Mouse (Mus musculus): ENCODE results near the gene Sema6c. TPM values are rescaled to one million over a fixed set of nuclear protein-coding genes. Genes with fewer than 3 reads are reported as not detected.

Sema6c gene
- polyA plus RNA-seq, 1 experiment from 2014 or later: 5.9 TPM

- Histone ChIP-seq H3K9me3 (no peaks in the 10 kb centered on the region), H3K4me3 (replicated peaks) (peak overlapping the region; percentile 29), H3K4me2 (peak overlapping the region; percentile 59), H3K27me3 (replicated peaks) (peaks cover 29% of the 10 kb centered on the region), H3K9ac (no peak overlapping the region), H3K27ac (no peak overlapping the region), H3K4me1 (peaks cover 12% of the 10 kb centered on the region), H3K36me3 (peaks cover 26% of the 10 kb centered on the region)
- 39% methylated on average over 83 of the region's 84 CpGs for WGBS
- ATAC-seq (ENCODE audit: insufficient read depth, low FRiP score, low read depth): no peak
These were observed 12.4 kb downstream of the Sema6c start for GRCm38 (mm10) chr3:95172526-95173255.

GRCm38 (mm10) chr3:95173256-95173949 is 13.1 kb downstream of the Sema6c start:
- WGBS: 19% methylated on average over 58 of the region's 58 CpGs

GRCm38 (mm10) chr3:95174011-95174592 is 13.8 kb downstream of the Sema6c start:
- H3K4me1 ChIP-seq: peaks cover 12% of the 10 kb centered on the region
- WGBS: 13% methylated on average over 16 of the region's 16 CpGs
- peak; percentile 40; the same call in 1 of the 2 replicates for ATAC-seq (ENCODE audit: insufficient read depth, low FRiP score, low read depth)
- peaks cover 23% of the 10 kb centered on the region for H3K36me3 ChIP-seq
- peak overlapping the region; percentile 59 for H3K4me2 ChIP-seq
- H3K27me3 ChIP-seq (replicated peaks): peaks cover 29% of the 10 kb centered on the region
- no peak overlapping the region for H3K27ac ChIP-seq
- H3K4me3 ChIP-seq (replicated peaks): peak overlapping the region; percentile 29
- no peaks in the 10 kb centered on the region for H3K9me3 ChIP-seq
- H3K9ac ChIP-seq: no peak overlapping the region

More at GRCm38 (mm10) chr3:95173256-95173949, 13.1 kb downstream of the Sema6c start:
- Histone ChIP-seq H3K27me3 (replicated peaks) (peaks cover 29% of the 10 kb centered on the region), H3K9ac (no peak overlapping the region), H3K27ac (no peak overlapping the region), H3K4me2 (peak overlapping the region; percentile 59), H3K4me3 (replicated peaks) (peak overlapping the region; percentile 29), H3K9me3 (no peaks in the 10 kb centered on the region), H3K36me3 (peaks cover 26% of the 10 kb centered on the region), H3K4me1 (peaks cover 12% of the 10 kb centered on the region)
- ATAC-seq (ENCODE audit: insufficient read depth, low FRiP score, low read depth): no peak; the same call in 1 of the 2 replicates

GRCm38 (mm10) chr3:95176500-95176899 is 16.2 kb downstream of the Sema6c start:
- 70% methylated on average over 3 of the region's 3 CpGs for WGBS

DNA sequence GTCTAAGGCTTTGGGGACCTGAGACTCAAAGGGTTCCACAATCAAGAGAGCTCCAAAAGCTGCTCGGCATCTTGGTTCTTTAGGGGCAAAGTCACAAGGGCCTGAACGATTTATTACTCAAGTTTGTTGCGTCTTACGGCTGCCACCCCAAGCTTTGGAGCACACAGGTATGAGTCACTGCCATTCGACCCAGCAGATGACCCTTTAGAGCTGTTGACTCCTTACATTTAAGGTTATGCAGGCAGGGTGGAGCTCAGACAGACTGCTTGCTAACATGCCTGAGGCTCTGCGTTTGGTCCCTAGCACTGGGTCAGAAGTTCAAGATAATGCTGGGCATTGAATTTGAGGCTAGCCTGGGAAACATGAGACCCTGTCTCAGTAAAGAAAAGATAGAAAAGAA is 17.3 kb downstream of the Sema6c start:
- WGBS: 57% methylated on average over 6 of the region's 6 CpGs
- Histone ChIP-seq H3K27me3 (replicated peaks) (peaks cover 7% of the 10 kb centered on the region), H3K27ac (peak overlapping the region; percentile 10; the same call in 1 of the 2 replicates), H3K4me2 (no peak overlapping the region), H3K4me1 (peaks cover 12% of the 10 kb centered on the region), H3K4me3 (replicated peaks) (no peak overlapping the region), H3K9ac (no peak overlapping the region), H3K9me3 (no peaks in the 10 kb centered on the region), H3K36me3 (peaks cover 3% of the 10 kb centered on the region; the same call in 1 of the 2 replicates)
- ATAC-seq (ENCODE audit: insufficient read depth, low FRiP score, low read depth): no peak

More at GRCm38 (mm10) chr3:95176500-95176899, 16.2 kb downstream of the Sema6c start:
- Histone ChIP-seq H3K27ac (peak overlapping the region; percentile 65), H3K9me3 (no peaks in the 10 kb centered on the region), H3K4me1 (peaks cover 12% of the 10 kb centered on the region), H3K9ac (no peak overlapping the region), H3K4me3 (replicated peaks) (no peak overlapping the region), H3K36me3 (peaks cover 10% of the 10 kb centered on the region; the same call in 1 of the 2 replicates), H3K4me2 (no peak overlapping the region), H3K27me3 (replicated peaks) (peaks cover 18% of the 10 kb centered on the region)
- no peak for ATAC-seq (ENCODE audit: insufficient read depth, low FRiP score, low read depth)

DNA sequence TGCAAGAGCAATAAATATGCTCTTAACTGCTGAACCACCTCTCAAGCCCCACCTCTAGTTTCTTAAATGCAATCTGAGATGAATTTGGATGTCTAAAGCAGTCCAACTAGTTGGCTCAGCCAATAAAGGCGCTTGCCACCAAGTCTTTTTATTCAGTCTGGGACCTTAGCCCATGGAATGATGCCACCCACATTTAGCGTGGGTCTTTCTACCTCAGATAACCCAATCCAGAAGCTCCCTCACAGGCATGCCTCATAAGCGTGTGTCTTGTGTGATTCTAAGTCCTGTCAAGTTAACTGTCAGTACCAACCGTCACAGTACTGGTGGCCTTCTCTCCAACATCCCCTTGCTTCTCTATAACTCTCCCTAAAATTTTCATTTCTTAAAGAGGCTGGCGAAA is 18.7 kb downstream of the Sema6c start:
- no peak overlapping the region for H3K27ac ChIP-seq
- ATAC-seq (ENCODE audit: insufficient read depth, low FRiP score, low read depth): no peak
- H3K36me3 ChIP-seq: peaks cover 1% of the 10 kb centered on the region
- peaks cover 3% of the 10 kb centered on the region; the same call in 1 of the 2 replicates for H3K4me1 ChIP-seq
- H3K9me3 ChIP-seq: no peaks in the 10 kb centered on the region
- no peak overlapping the region for H3K9ac ChIP-seq
- no peak overlapping the region for H3K4me2 ChIP-seq
- 84% methylated on average over 5 of the region's 5 CpGs for WGBS
- H3K27me3 ChIP-seq (replicated peaks): no peaks in the 10 kb centered on the region; the same call in 1 of the 2 replicates
- no peak overlapping the region for H3K4me3 ChIP-seq (replicated peaks)

DNA sequence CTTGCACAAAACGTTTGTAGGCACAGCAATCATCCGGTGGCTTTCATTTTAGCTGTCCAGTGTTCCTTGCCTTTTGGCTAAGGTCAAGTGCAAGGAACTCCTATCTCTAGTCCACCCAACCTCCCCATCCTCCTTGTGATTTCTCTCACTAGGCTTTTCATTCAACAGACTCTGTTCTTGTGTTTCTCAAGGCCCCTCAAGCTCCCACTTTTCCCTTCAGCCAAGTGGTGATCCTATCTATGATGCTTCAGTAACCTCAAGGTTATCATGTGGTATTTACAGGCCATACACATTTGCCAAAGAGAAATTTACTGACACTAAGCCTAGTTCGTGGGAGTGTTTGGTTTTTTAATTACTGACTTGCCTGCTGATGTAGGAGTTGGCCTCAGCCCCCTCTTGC is 19.6 kb downstream of the Sema6c start:
- no peak overlapping the region for H3K9ac ChIP-seq
- H3K9me3 ChIP-seq: no peaks in the 10 kb centered on the region
- ATAC-seq (ENCODE audit: insufficient read depth, low FRiP score, low read depth): no peak
- no peaks in the 10 kb centered on the region for H3K4me1 ChIP-seq
- 53% methylated on average over 3 of the region's 3 CpGs for WGBS
- H3K4me2 ChIP-seq: no peak overlapping the region
- peaks cover 7% of the 10 kb centered on the region for H3K36me3 ChIP-seq
- H3K27ac ChIP-seq: no peak overlapping the region
- H3K27me3 ChIP-seq (replicated peaks): no peaks in the 10 kb centered on the region
- no peak overlapping the region for H3K4me3 ChIP-seq (replicated peaks)

DNA sequence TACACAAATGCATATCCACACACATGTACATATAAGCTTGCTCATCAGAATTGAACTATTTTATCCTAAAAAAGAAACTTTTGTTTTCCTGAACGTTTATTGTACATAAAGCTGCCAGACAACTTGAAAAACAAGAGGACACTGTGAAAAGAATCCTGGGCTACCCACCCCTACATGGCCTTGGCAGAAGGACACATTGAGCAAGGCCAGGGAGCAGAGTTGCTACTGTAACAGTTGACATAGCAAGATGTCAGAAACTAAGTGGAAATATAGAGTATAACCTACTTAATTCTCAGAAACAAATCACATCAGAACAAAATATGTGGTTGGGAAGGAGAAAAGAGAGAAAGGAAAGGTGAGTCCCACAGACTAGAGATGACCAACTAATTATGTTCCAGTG is 21.6 kb downstream of the Sema6c start:
- Histone ChIP-seq H3K36me3 (peaks cover 19% of the 10 kb centered on the region), H3K27ac (no peak overlapping the region), H3K27me3 (replicated peaks) (no peaks in the 10 kb centered on the region), H3K4me3 (replicated peaks) (no peak overlapping the region), H3K9ac (no peak overlapping the region), H3K4me1 (no peaks in the 10 kb centered on the region), H3K9me3 (no peaks in the 10 kb centered on the region), H3K4me2 (no peak overlapping the region)
- 51% methylated on average over 1 of the region's 1 CpGs for WGBS
- no peak for ATAC-seq (ENCODE audit: insufficient read depth, low FRiP score, low read depth)

DNA sequence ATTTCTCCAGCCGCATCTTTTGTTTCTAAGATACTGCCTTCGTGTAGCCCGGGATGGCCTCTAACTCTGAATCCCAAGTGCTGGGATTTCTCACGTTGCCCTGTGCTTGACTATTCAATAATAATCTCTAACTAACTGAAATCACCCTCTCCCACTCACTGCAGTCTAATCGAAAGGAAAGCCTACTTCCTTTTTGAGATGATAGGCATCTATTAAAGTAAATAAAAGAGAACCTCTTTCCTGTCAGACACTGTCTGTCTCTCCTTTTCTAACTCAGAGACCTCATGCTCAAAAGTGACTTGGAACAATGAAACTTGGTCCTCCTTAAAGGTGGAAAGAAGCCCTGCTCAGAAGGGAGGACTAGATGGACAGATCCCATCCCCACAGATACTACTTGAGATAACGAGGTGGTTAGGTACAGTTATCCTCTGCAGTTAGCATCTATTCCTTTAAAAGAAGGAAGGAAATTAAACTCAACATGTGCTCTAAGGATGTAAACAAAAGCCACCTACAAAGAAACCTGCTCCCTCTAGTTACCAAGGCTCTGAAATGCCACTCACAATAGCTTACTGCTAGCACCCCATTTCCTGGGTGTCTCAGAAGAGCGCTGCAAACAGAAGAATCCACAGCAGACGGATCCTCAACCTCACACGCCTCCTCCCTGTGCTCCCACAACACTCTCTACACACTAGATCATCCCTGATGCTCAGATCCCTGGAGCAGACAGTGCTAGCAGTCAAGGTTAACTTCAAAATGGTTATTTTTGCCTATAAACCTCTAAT is 24.7 kb downstream of the Sema6c start:
- no peaks in the 10 kb centered on the region for H3K9me3 ChIP-seq
- no peak for ATAC-seq (ENCODE audit: insufficient read depth, low FRiP score, low read depth)
- H3K4me2 ChIP-seq: no peak overlapping the region
- no peak overlapping the region for H3K27ac ChIP-seq
- no peak overlapping the region for H3K9ac ChIP-seq
- WGBS: 88% methylated on average over 9 of the region's 9 CpGs
- no peaks in the 10 kb centered on the region for H3K4me1 ChIP-seq
- H3K27me3 ChIP-seq (replicated peaks): no peaks in the 10 kb centered on the region
- H3K4me3 ChIP-seq (replicated peaks): no peak overlapping the region
- H3K36me3 ChIP-seq: peaks cover 47% of the 10 kb centered on the region

- Histone ChIP-seq H3K4me3 (replicated peaks) (no peak overlapping the region), H3K27ac (no peak overlapping the region), H3K4me1 (no peaks in the 10 kb centered on the region), H3K9me3 (no peaks in the 10 kb centered on the region), H3K36me3 (peaks cover 52% of the 10 kb centered on the region), H3K27me3 (replicated peaks) (no peaks in the 10 kb centered on the region), H3K9ac (no peak overlapping the region), H3K4me2 (no peak overlapping the region)
- WGBS: 89% methylated on average over 2 of the region's 2 CpGs
- ATAC-seq (ENCODE audit: insufficient read depth, low FRiP score, low read depth): no peak
These were observed 25.8 kb downstream of the Sema6c start for GRCm38 (mm10) chr3:95186100-95186499.

- H3K4me3 ChIP-seq (replicated peaks): no peak overlapping the region
- 87% methylated on average over 6 of the region's 6 CpGs for WGBS
- no peaks in the 10 kb centered on the region for H3K4me1 ChIP-seq
- no peak overlapping the region for H3K27ac ChIP-seq
- no peaks in the 10 kb centered on the region for H3K9me3 ChIP-seq
- peaks cover 52% of the 10 kb centered on the region for H3K36me3 ChIP-seq
- no peak overlapping the region for H3K4me2 ChIP-seq
- no peak for ATAC-seq (ENCODE audit: insufficient read depth, low FRiP score, low read depth)
- H3K9ac ChIP-seq: no peak overlapping the region
- H3K27me3 ChIP-seq (replicated peaks): no peaks in the 10 kb centered on the region
These were observed 26.6 kb downstream of the Sema6c start for GRCm38 (mm10) chr3:95186888-95187287.

Measured in stomach, embryonic 15.5 days (tissue).